Mouse (Mus musculus) layer of hippocampus, adult 2 months (tissue): ENCODE data around the gene Tas2r134. TPM values are rescaled to one million over a fixed set of nuclear protein-coding genes. Genes with fewer than 3 reads are reported as not detected.

Source experiments
- DNase-seq, 2 experiments: peaks; one replicate each; pipeline ENCODE4 v3.0.0; 2022; ENCODE audit warnings: low spot score in 2 of 2
- H3K27ac ChIP-seq: fragments of 200-600 bp; 2 replicates; pipeline ENCODE4 v1.8.1; 2022
- H3K4me3 ChIP-seq: fragments of 200-600 bp; 2 replicates; pipeline ENCODE4 v1.8.1; 2022; ENCODE audit warnings: mild to moderate bottlenecking
- CTCF ChIP-seq: fragments of 200-600 bp; conservative IDR thresholded peaks from 2 replicates; pipeline ENCODE4 v1.8.1; 2022; ENCODE audit warnings: antibody characterized with exemption, mild to moderate bottlenecking, moderate library complexity
- total RNA-seq, 2 experiments: library from RNA; stranded (reverse); gene quantifications; 2 replicates each; pipeline ENCODE4 v1.2.3; 2021

The Tas2r134 gene
- total RNA-seq, 2 experiments from 2014 or later = not detected

DNA sequence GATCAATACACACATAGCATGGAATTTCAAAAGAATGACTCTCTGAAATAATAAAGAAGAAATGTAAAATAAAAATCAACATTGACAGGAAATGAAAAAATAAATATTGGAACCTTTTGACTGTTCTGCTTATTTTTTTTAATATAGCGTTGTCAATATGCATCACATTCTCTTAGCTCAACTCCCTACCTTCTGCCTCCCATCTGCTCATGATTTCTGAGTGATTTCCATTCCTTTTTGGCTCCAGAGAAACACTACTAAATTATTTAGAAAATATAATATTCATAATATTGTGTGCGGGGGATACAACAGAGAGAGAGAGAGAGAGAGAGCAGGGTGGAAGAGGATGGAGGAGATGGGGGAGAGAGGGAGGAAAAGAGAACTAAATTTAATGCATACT, 5.4 kb upstream of the Tas2r134 start:
- no peak overlapping the region for H3K4me3 ChIP-seq
- no peak overlapping the region; the same call in 1 of the 2 replicates for H3K27ac ChIP-seq
- peak in 1 of 2 experiments; percentile 50 for DNase-seq
- TF ChIP-seq CTCF = no peak

DNA sequence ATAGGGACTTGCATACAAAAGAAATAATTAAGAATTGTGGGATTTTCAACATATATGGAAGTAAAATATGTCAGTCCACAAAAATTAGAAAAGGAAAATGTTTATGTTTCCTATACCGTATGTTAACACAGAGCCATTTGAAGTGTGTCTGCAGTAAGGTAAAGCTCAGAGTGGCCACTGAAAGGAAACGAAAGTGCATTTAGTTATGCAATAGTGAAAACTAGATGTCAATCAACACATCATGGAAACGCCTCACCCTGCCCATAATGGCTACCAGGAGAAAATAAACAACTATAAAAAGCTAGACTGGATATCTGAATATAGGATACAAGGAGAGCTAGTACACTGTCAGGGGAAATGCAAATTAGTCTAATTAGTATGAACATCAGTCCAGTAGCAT, 1.3 kb upstream of the Tas2r134 start:
- no peak overlapping the region for H3K4me3 ChIP-seq
- no peak for TF ChIP-seq CTCF
- H3K27ac ChIP-seq = no peak overlapping the region
- DNase-seq = no peak

DNA sequence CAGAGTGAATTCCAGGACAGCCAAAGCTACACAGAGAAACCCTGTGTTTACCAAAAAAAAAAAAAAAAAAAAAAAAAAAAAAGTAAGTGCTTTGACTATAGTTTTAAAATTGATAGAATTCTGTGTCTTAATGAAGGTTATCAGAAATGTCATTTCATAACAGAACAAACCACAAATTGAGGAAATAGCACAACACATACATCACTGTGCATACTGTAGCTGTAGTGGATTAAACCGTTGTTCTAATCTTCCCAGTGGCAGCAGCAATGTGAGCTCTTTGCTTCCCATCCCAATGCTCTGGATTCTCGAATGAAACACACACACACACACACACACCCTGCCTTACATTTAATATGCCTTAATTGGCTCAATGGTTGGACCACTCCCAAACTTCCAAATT, 4.1 kb downstream of the Tas2r134 start:
- H3K4me3 ChIP-seq = no peak overlapping the region
- H3K27ac ChIP-seq = no peak overlapping the region
- no peak for TF ChIP-seq CTCF
- no peak for DNase-seq

DNA sequence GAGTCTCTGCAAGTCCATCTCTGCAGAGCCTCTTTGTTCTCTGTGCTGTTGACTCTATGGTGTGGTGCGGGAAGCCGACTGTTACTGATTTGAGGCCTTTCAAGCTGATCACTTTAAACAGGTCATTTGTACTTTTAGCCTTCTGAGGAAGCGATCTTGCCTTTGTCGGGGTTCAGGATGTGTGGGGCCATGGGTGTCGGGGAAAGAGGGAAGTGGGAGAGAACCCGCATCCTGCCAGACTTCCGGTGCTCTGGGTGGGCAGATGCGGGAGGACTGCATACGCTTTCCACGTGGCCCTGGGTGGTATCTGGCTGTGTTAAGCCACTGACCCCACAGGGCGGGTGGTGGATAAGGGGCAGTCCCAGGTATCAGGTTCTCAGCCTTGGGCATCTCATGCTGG, 10.4 kb downstream of the Tas2r134 start:
- no peak overlapping the region for H3K4me3 ChIP-seq
- no peak for TF ChIP-seq CTCF
- no peak overlapping the region for H3K27ac ChIP-seq
- no peak for DNase-seq

DNA sequence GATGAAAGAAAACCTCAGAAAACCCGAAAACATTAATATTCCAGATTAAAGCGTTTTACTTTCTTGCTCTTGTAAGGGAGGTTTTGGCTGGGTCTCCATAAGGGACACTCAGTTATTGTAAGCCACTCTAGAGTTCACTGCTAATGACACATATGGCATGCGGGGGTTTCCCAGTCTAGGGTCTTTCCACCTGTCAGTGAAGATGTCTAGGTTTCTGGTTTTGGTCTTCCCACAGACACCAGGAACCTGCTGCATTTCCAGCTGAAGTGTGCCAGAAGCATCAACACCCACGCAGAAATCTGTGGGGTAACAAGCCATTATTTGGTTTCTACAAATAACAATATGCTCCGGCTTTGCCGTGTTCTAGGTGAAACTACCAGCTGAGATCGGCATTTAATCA, 14.3 kb downstream of the Tas2r134 start:
- DNase-seq = no peak
- no peak for TF ChIP-seq CTCF
- Histone ChIP-seq H3K27ac (no peak overlapping the region), H3K4me3 (no peak overlapping the region)

DNA sequence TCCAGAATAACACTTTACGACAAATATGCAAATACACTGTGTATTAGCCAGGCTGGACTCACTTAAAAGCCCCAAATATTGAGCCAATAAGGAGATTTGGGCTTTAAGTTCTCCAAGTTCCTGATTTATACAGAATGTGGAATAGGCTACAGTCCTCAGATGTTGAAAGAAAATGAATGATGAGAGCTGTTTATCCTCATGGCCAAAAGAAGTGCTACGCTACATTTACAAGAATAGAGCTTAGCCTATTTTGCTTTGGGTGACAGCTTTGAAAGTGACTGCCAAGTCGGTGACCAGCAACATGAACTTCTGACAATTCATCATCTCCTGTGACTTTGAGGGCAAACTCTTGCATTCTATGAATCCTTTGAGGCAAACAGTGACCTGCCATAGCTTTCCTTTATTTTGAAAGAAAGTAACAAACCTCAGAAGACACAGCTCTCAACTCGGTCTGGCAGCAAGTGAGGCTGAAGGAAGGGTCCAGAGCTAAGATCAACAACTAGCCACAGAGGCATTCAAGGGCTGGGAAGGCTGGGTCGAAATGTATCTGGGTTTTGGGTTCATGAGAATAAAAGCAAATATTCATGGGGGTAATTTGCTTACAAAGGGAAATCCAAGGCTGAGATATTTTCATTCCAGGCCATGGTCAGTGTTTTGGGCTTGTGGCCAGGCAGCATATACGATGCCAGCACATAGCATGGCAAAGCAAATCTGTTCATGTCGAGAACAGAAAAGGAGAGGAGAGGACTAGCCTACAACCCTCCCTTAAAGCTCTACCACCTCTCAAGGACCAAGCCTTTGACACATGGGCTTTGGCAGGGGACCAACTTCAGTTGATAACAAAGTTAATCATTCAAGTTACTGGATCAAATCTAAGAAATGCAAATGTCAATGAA, 16.2 kb downstream of the Tas2r134 start:
- Histone ChIP-seq H3K4me3 (no peak overlapping the region), H3K27ac (no peak overlapping the region)
- DNase-seq = no peak
- TF ChIP-seq CTCF = no peak

DNA sequence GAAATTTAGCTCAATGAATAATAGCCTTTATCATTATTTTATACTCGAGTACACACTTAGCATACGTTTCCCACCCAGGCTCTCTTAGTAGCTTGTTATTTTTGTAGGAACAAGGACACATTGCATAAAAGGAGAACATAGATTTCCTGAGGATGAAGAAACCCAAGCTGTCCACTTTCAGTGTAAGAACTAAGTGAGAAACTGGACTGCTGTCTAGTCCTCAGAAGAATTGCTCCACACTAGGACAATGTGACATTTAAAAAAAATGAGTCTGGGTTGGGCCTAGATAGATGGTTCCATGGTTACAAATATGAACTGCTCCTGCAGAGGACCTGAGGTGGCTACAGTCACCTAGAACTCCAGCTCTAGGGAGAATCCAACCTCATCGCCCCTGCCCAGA, 20.7 kb downstream of the Tas2r134 start:
- DNase-seq = no peak
- H3K4me3 ChIP-seq = no peak overlapping the region
- no peak for TF ChIP-seq CTCF
- no peak overlapping the region for H3K27ac ChIP-seq

DNA sequence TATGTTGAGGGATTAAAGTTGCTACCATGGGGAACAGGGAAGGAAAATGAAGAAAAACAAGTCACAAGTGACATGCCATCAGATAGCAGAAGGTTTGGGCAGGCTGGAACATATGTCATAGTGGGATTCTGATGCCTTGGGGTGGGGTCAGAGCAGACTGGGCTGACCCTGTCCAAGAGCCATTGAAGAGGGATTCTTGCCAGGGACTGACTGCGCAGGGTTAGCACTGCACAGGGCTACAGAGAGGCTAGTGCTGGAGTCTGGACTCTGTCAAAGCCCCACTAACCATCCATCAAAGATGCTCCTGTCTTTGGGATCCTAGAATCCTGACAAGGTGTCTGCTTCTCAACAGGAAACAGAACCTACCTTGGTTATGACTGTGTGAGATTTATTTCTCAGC, 22.6 kb downstream of the Tas2r134 start:
- TF ChIP-seq CTCF = no peak
- H3K27ac ChIP-seq = no peak overlapping the region
- DNase-seq = no peak
- no peak overlapping the region for H3K4me3 ChIP-seq

DNA sequence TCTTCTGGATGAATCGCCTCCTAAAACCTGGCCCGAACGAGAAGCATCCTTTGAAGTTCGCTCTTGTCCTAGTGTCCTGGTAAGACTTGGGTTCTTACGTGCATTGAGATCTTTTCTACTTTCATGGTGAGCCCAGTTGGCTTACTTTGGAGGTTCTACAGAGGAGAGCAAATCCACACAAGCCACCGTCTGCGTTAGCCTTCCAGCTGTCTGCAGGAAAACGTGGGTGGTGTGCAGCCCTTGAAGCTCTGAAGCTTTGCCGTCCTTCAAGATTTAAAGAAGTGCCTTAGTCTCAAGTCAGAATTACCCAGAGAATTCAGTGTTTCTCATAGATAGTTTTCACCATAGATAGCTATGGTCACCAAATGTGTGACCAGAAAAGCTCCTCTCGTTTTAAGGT, 24.8 kb downstream of the Tas2r134 start:
- no peak for TF ChIP-seq CTCF
- DNase-seq = no peak
- no peak overlapping the region for H3K4me3 ChIP-seq
- H3K27ac ChIP-seq = no peak overlapping the region

DNA sequence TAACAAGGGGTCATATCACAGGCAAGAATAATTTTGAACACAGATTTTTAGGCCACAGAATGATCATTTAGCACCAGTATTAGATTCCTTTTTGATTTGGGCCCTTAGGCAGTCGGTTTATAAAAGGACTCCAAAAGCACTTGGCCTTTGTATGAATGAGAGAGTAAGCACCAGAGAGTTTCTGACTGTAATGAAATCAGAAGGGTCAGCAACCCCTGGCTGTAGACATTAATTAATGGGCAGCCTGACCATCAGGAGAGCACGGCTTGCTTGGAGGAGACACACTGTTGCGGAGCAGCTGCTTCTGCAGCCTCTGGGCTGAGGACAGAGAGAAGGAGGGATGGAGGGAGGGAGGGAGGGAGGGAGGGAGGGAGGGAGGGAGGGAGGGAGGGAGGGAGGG, 30.4 kb downstream of the Tas2r134 start:
- Histone ChIP-seq H3K4me3 (no peak overlapping the region), H3K27ac (no peak overlapping the region)
- DNase-seq = no peak
- TF ChIP-seq CTCF = no peak

DNA sequence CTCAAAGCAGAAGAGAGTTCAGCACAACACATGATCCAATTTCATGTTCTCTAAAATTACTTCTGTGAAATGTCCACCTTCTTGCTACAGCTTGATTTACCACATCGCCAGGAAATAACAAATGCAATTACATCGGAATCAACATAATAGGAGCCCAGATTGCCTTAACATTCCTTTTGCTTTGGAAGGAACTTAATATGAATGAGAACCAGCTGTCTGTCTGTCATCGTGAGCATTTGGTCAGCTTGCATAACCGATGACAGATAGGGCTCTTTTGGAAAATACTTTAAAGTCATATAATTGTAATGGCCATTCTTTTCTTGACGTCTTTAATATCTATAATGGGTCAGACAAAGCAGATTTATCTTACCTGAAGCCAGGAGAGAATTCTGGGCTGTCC, 31.0 kb downstream of the Tas2r134 start:
- DNase-seq = peak in 1 of 2 experiments; percentile 13
- H3K27ac ChIP-seq = peak overlapping the region; percentile 43; the same call in 1 of the 2 replicates
- no peak overlapping the region for H3K4me3 ChIP-seq
- no peak for TF ChIP-seq CTCF

DNA sequence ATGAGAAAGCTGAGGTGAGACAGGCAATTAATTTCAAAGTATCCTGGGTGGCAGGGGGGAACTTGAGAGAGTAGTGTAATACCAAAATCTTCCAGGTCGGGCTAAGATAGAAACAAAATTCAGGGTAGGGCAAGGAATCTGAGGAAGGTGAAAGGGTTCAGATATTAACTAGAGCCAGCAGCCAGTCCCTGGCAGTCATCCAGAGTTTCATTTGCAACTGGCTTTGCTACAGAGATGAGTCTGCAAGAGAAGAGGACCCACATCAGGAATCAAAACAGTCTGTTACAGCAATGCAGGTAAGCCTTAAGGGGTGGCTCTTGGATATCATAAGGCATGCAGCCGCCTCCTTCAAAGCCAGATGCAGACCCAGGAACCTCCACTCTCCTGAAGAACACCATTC, 47.0 kb downstream of the Tas2r134 start:
- no peak for TF ChIP-seq CTCF
- DNase-seq = no peak
- Histone ChIP-seq H3K4me3 (no peak overlapping the region), H3K27ac (no peak overlapping the region)
